Mouse (Mus musculus): Measurements from ENCODE around the gene Srms. TPM values are rescaled to one million over a fixed set of nuclear protein-coding genes. Genes with fewer than 3 reads are reported as not detected.
"Not testable (repeated sequence)": the region's sequence is repeated elsewhere in the genome, so short reads cannot be mapped to it uniquely, and the experiment has no call there.

Gene Srms
- polyA plus RNA-seq, 1 experiment from 2014 or later = 0.07 TPM

- Histone ChIP-seq H3K27ac (no peak overlapping the region), H3K36me3 (no peaks in the 10 kb centered on the region), H3K9me3 (replicated peaks) (no peaks in the 10 kb centered on the region), H3K4me3 (no peak overlapping the region), H3K4me2 (peak overlapping the region; percentile 58), H3K4me1 (peaks cover 35% of the 10 kb centered on the region), H3K9ac (no peak overlapping the region), H3K27me3 (replicated peaks) (peaks cover 53% of the 10 kb centered on the region)
- WGBS (ENCODE audit: insufficient replicate concordance) = 27% methylated on average over 5 of the region's 5 CpGs
- ATAC-seq = no peak
These were observed 6.0 kb upstream of the Srms start for GRCm38 (mm10) chr2:181218881-181219485.

- H3K36me3 ChIP-seq = no peaks in the 10 kb centered on the region
- no peak overlapping the region for H3K4me3 ChIP-seq
- H3K27ac ChIP-seq = no peak overlapping the region
- 0 out of 2 replicates have a peak, but pooled peaks have one; percentile 19 for ATAC-seq
- no peak overlapping the region for H3K4me2 ChIP-seq
- H3K27me3 ChIP-seq (replicated peaks) = peaks cover 71% of the 10 kb centered on the region
- H3K9me3 ChIP-seq (replicated peaks) = no peaks in the 10 kb centered on the region
- H3K9ac ChIP-seq = no peak overlapping the region
- H3K4me1 ChIP-seq = peaks cover 48% of the 10 kb centered on the region
- 68% methylated on average over 6 of the region's 6 CpGs for WGBS (ENCODE audit: insufficient replicate concordance)
These were observed 3.1 kb upstream of the Srms start for GRCm38 (mm10) chr2:181216037-181216436.

- Histone ChIP-seq H3K36me3 (no peaks in the 10 kb centered on the region), H3K4me2 (peak overlapping the region; percentile 65), H3K27me3 (replicated peaks) (peaks cover 81% of the 10 kb centered on the region), H3K4me3 (peak overlapping the region; percentile 40), H3K9ac (no peak overlapping the region), H3K4me1 (peaks cover 28% of the 10 kb centered on the region), H3K9me3 (replicated peaks) (no peaks in the 10 kb centered on the region), H3K27ac (no peak overlapping the region)
- ATAC-seq = no peak
- WGBS (ENCODE audit: insufficient replicate concordance) = 5% methylated on average over 34 of the region's 34 CpGs
These were observed 480 bp downstream of the Srms start for GRCm38 (mm10) chr2:181212389-181213020.

GRCm38 (mm10) chr2:181206118-181206517 is 6.9 kb downstream of the Srms start:
- Histone ChIP-seq H3K36me3 (no peaks in the 10 kb centered on the region), H3K4me1 (peaks cover 31% of the 10 kb centered on the region), H3K27ac (peak overlapping the region; percentile 75), H3K9me3 (replicated peaks) (no peaks in the 10 kb centered on the region), H3K4me3 (peak overlapping the region; percentile 24), H3K27me3 (replicated peaks) (peaks cover 69% of the 10 kb centered on the region), H3K9ac (0 out of 2 replicates have a peak overlapping the region, but pooled peaks have one; percentile 25), H3K4me2 (peak overlapping the region; percentile 67)
- ATAC-seq = peak; percentile 98
- 39% methylated on average over 9 of the region's 9 CpGs for WGBS (ENCODE audit: insufficient replicate concordance)

- no peaks in the 10 kb centered on the region for H3K9me3 ChIP-seq (replicated peaks)
- peak overlapping the region; percentile 24 for H3K4me3 ChIP-seq
- peaks cover 69% of the 10 kb centered on the region for H3K27me3 ChIP-seq (replicated peaks)
- H3K36me3 ChIP-seq = no peaks in the 10 kb centered on the region
- H3K4me2 ChIP-seq = peak overlapping the region; percentile 67
- WGBS (ENCODE audit: insufficient replicate concordance) = 62% methylated on average over 5 of the region's 5 CpGs
- H3K9ac ChIP-seq = 0 out of 2 replicates have a peak overlapping the region, but pooled peaks have one; percentile 25
- H3K4me1 ChIP-seq = peaks cover 31% of the 10 kb centered on the region
- peak overlapping the region; percentile 75 for H3K27ac ChIP-seq
- ATAC-seq = peak; percentile 77
These were observed 7.3 kb downstream of the Srms start for GRCm38 (mm10) chr2:181205678-181206077.

- Histone ChIP-seq H3K36me3 (no peaks in the 10 kb centered on the region), H3K4me1 (peaks cover 31% of the 10 kb centered on the region), H3K4me2 (no peak overlapping the region), H3K4me3 (no peak overlapping the region), H3K27ac (no peak overlapping the region), H3K9me3 (replicated peaks) (no peaks in the 10 kb centered on the region), H3K27me3 (replicated peaks) (peaks cover 53% of the 10 kb centered on the region), H3K9ac (no peak overlapping the region)
- 70% methylated on average over 6 of the region's 6 CpGs for WGBS (ENCODE audit: insufficient replicate concordance)
- ATAC-seq = no peak
These were observed 10.1 kb downstream of the Srms start for GRCm38 (mm10) chr2:181202886-181203285.

- no peak within 1 kb of the TSS for H3K4me2 ChIP-seq
- H3K4me1 ChIP-seq = peaks cover 31% of the 10 kb centered on the region
- ATAC-seq = no peak
- H3K9me3 ChIP-seq (replicated peaks) = no peaks in the 10 kb centered on the region
- H3K36me3 ChIP-seq = no peaks in the 10 kb centered on the region
- no peak within 1 kb of the TSS for H3K9ac ChIP-seq
- 73% methylated on average over 3 of the region's 3 CpGs for WGBS (ENCODE audit: insufficient replicate concordance)
- peaks cover 52% of the 10 kb centered on the region for H3K27me3 ChIP-seq (replicated peaks)
- no peak within 1 kb of the TSS for H3K4me3 ChIP-seq
- H3K27ac ChIP-seq = no peak within 1 kb of the TSS
These were observed 10.6 kb downstream of the Srms start, which contains the start of gene Ptk6 for GRCm38 (mm10) chr2:181202422-181202821. Ptk6 (minus strand) TSS chr2:181202789.

- H3K4me1 ChIP-seq = peaks cover 29% of the 10 kb centered on the region
- WGBS (ENCODE audit: insufficient replicate concordance) = 48% methylated on average over 3 of the region's 3 CpGs
These were observed 11.4 kb downstream of the Srms start for GRCm38 (mm10) chr2:181201606-181202005.

GRCm38 (mm10) chr2:181196628-181197300 is 16.2 kb downstream of the Srms start:
- ATAC-seq = peak; percentile 78
- H3K9me3 ChIP-seq (replicated peaks) = no peaks in the 10 kb centered on the region
- no peak overlapping the region for H3K4me3 ChIP-seq
- H3K36me3 ChIP-seq = no peaks in the 10 kb centered on the region
- no peak overlapping the region for H3K9ac ChIP-seq
- 54% methylated on average over 4 of the region's 4 CpGs for WGBS (ENCODE audit: insufficient replicate concordance)
- no peak overlapping the region for H3K27ac ChIP-seq
- peaks cover 12% of the 10 kb centered on the region for H3K4me1 ChIP-seq
- H3K27me3 ChIP-seq (replicated peaks) = peaks cover 30% of the 10 kb centered on the region
- no peak overlapping the region for H3K4me2 ChIP-seq

More at GRCm38 (mm10) chr2:181201606-181202005, 11.4 kb downstream of the Srms start:
- H3K27ac ChIP-seq = no peak overlapping the region
- H3K36me3 ChIP-seq = no peaks in the 10 kb centered on the region
- no peak overlapping the region for H3K4me3 ChIP-seq
- H3K27me3 ChIP-seq (replicated peaks) = peaks cover 44% of the 10 kb centered on the region
- H3K9ac ChIP-seq = no peak overlapping the region
- H3K4me2 ChIP-seq = no peak overlapping the region
- ATAC-seq = no peak
- no peaks in the 10 kb centered on the region for H3K9me3 ChIP-seq (replicated peaks)

- 47% methylated on average over 3 of the region's 3 CpGs for WGBS (ENCODE audit: insufficient replicate concordance)
- Histone ChIP-seq H3K4me1 (peaks cover 28% of the 10 kb centered on the region), H3K27me3 (replicated peaks) (peaks cover 14% of the 10 kb centered on the region; the same call in 1 of the 2 replicates), H3K9me3 (replicated peaks) (no peaks in the 10 kb centered on the region), H3K36me3 (peaks cover 8% of the 10 kb centered on the region; the same call in 1 of the 2 replicates), H3K4me3 (no peak overlapping the region), H3K27ac (no peak overlapping the region), H3K9ac (no peak overlapping the region), H3K4me2 (no peak overlapping the region)
- ATAC-seq = no peak
These were observed 19.9 kb downstream of the Srms start for GRCm38 (mm10) chr2:181193044-181193443.

- peaks cover 11% of the 10 kb centered on the region; the same call in 1 of the 2 replicates for H3K27me3 ChIP-seq (replicated peaks)
- 71% methylated on average over 4 of the region's 4 CpGs for WGBS (ENCODE audit: insufficient replicate concordance)
- H3K27ac ChIP-seq = no peak overlapping the region
- H3K36me3 ChIP-seq = peaks cover 8% of the 10 kb centered on the region; the same call in 1 of the 2 replicates
- ATAC-seq = no peak
- no peak overlapping the region for H3K4me3 ChIP-seq
- no peak overlapping the region for H3K9ac ChIP-seq
- H3K9me3 ChIP-seq (replicated peaks) = no peaks in the 10 kb centered on the region
- H3K4me2 ChIP-seq = no peak overlapping the region
- H3K4me1 ChIP-seq = peaks cover 32% of the 10 kb centered on the region
These were observed 21.0 kb downstream of the Srms start for GRCm38 (mm10) chr2:181191936-181192335.

- H3K9ac ChIP-seq; H3K36me3 ChIP-seq; H3K4me3 ChIP-seq; H3K9me3 ChIP-seq (replicated peaks); H3K27ac ChIP-seq; ATAC-seq; H3K4me2 ChIP-seq: not testable (repeated sequence)
- Histone ChIP-seq H3K27me3 (replicated peaks) (peaks cover 11% of the 10 kb centered on the region; the same call in 1 of the 2 replicates), H3K4me1 (peaks cover 29% of the 10 kb centered on the region)
- 54% methylated on average over 4 of the region's 4 CpGs for WGBS (ENCODE audit: insufficient replicate concordance)
These were observed 21.6 kb downstream of the Srms start for GRCm38 (mm10) chr2:181191385-181191784.
